Mouse (Mus musculus) left cerebral cortex, postnatal 14 days (tissue): ENCODE results near the gene Tmco1. TPM values are rescaled to one million over a fixed set of nuclear protein-coding genes. Genes with fewer than 3 reads are reported as not detected.

Experiments used
- DNase-seq, 2 experiments: peaks; one replicate each; pipeline ENCODE4 v3.0.0; 2021 to 2022; ENCODE audit warnings: low spot score in 2 of 2, mixed read lengths in 1 of 2
- intact Hi-C: fragments of 180-260 bp; cut with DNase I; formaldehyde crosslinking; loops from one replicate; pipeline ENCODE4 v1.15.1; 2025
- total RNA-seq, 2 experiments: library from RNA; stranded (reverse); gene quantifications; 2 replicates each; pipeline ENCODE4 v1.2.3; 2021

Gene Tmco1
- total RNA-seq, 2 experiments from 2014 or later: 44.0 to 46.4 TPM

DNA sequence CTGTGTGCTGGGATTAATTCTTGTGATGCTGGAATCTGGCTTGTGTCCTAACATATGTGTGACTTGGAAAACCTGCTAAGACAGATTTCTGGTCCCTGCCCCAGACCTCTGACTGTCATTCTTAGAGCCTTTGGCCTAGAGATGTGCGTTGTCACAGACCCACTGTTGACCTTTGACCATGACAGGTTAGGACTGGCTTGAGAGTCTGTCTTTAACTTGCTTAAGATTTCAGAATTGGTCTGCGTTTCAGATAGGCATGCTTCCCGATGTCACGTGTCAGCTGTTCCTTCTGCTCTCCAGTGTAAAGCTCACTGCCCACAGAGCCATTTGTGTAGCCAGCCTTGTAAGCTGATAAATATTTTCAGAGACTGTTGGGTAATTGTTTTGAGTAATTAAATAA, 54.6 kb downstream of the Tmco1 start:
- DNase-seq: no peak
- intact Hi-C loops: no loop called here

DNA sequence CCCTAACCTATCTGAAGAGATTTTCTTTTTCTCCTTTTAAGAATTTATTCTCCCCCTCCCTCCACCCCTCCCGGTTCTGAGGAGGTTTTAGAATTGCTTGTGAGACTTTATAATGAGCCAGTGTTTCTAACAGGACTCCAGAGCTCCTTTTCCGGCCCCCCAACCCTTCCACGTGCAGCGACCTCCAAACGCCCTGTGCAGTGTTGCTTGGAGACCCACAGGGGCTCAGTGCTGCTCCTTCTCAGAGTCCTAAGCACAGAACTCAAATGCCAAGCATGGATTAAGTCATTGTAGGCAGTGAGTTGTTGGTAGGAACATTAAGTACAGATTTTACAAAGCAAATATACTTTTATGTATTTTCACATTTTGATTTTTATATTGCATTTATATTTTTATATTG, 55.1 kb downstream of the Tmco1 start:
- intact Hi-C loops: no loop called here
- no peak for DNase-seq

DNA sequence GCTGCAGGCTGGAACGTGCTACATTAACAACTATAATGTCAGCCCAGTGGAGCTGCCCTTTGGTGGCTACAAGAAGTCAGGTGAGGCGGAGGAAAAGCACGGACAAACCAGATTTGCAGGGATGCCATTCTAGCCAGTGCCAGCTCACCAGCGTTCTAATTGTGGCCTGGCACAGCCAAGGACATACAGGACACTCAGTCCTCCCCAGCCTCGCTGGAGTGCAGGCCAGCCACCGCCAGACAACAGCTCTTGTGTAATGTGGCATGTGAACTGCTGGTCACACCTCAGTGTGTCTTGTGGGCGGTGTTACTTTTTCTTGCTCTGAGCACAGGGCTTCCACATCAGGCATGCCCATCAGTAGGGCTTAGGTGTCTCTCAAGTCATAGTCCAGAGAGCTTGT, 57.6 kb downstream of the Tmco1 start:
- intact Hi-C loops: no loop called here
- no peak for DNase-seq

DNA sequence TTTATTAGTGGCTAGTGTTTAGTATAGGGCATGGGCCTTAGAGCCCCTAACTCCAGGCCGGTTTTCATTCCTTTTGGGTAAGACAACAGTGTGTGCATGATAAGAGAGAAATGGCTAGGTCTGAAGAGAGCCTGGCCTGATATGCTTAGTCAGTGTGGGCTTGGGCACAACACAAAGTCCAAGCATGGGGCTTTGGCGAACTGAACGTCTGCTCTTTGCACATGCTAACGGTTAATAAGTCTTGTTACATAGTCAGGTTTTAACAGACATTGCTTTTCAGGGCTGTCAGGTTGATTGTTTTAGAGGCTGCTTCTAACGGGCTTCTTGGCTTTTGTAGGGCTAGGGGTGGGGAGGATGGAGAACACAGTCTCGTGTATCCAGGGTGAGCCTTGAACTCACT, 58.4 kb downstream of the Tmco1 start:
- intact Hi-C loops: no loop called here
- DNase-seq: no peak

DNA sequence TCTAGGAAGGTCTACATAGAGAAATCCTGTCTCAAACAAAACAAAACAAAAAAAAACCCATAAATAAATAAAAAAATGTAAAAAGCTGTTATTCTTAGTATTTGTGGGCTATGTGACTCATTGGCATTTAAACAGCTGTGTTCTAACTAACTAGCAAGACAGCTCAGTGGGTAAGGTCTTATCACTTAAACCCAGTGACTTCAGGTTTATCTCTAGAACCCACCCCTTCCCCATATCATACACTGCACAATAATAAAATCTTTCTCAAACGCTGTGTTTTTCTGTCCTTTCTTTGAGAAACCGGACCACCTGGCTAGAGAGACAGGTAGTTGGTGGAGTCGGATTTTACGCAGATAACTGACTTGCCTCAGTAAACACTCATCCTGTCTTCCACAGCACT, 59.8 kb downstream of the Tmco1 start:
- no peak for DNase-seq
- intact Hi-C loops: no loop called here

DNA sequence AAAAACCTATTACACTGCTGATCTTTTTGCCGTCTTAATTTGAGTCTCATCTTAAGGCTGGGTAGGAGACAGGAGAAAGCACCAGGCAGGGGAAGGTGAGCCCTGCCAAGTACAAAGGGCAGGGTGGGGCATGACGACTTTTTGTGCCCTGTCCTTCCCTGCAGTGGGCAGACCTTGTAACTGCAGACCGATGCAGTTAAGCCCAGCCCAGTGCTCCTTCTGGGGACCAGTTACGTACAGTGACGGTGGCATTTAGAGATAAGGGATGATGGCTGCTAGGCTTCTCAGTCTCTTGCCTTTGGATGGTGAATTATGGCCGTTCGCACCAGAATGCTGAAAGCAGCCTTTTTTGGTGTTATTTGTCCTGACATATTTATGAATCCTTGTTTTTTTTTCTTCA, 60.3 kb downstream of the Tmco1 start:
- intact Hi-C loops: no loop called here
- no peak for DNase-seq

DNA sequence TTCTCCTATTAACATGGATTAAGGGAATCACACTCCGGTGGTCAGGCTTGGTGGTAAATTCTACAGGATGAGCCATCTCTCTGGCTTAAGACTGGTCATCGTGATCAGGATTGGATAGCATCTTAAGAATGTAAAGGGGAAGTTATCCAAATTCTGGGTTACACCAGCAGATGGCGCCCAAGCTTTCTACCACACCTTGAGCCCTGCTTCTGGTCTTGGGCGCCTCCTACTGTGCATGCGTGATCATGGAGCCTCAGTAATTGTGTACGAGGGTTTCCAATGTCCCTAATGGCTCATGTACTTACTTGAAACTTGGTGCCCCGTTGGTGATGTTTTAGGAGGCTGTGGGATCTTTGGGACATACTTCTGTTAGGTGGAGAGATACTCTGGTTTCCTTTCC, 61.7 kb downstream of the Tmco1 start:
- DNase-seq: peak; percentile 88 to 94
- intact Hi-C loops: no loop called here

DNA sequence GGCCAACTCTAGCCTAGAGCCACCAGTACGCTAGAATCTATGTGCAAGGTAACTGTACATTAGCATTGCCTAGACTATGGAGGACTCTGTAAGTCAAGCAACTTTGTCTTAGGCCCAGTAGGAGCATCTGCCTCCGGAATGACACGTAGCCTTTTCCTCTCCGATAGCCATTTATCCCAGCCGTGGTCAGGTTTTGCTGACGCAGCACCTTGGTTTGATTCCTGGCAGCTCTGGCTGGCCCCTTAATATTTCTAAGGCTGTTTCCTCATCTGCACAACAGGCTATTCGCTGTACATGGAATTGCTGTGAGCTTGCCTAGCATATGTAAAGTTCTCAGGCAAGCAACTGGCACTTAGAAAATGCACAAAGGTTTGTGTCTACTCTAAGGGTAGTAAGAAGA, 64.6 kb downstream of the Tmco1 start:
- intact Hi-C loops: no loop called here
- no peak for DNase-seq

DNA sequence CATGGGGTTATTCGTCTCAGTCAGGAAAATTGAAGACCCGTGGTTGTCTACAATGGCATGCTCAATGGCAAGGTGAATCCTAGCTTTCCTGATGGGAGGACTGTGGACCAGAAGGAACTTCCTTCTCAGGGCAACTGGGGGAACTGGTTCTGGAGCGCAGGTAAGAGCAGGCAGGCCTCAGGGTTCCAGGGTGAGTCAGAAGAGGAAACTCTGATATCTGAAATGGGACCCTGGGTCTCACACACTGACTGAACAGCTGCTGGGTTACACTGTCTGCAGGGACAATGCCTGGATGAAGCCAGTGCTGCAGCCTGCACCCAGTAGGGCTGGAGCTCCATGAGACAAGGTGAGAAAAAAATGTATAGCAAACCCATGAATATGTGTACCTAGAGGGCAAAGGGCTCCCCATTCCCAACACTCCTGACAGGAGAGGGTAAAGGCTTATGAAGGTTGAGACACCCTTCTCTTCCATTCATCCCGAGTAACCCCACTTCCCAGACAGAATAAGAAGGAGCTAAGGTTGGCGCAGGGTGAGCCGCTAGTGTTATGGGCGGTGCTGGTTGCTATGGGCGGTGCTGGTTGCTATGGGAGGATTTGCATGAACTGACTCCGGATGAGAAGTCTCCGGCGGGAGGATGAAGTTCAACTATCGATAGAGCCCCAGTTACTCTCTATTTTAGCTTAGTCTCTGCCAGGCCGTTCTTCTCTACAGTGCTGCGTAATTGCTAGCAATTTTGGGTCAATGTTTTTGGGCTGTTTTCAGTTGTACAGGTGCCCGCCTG, 66.0 kb downstream of the Tmco1 start:
- intact Hi-C loops: no loop called here
- DNase-seq: no peak

DNA sequence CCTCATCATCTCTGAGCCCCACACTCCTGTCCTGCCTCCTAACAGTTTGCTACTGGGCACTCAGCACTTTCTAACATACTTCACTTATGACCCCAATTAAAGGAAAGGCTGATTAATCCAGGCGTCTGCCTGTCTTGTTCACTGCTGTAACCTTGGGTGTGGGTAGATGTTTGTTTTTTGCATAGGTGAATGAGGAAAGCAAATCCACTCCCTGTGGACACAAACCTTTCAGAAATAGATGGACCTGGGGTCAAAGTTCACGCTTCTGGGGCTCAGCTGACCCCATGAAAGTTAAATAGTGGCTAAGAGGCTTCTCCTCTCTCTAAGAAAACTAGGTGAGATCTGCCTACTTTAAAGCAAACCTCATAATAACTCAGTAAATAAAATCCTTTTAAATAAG, 66.8 kb downstream of the Tmco1 start:
- intact Hi-C loops: no loop called here
- no peak for DNase-seq

DNA sequence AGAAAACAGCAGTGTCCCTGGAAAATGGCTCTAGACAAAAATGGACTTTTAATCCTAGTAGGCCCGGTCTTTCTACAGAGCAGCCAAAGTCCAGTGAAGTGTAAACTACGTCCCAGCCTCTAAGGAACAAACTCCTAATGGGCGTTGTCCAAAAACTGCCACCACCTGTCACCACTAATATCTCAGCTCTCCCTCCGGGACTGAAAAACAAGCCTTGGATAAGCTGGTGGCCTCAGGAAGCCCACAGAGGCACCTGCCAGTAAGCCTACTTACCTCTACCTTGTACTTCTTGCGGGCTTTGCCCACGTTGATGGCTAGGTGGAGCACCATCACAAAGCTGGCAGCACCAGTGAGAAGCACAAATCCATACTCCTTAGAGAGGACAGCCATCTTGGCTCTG, 69.8 kb downstream of the Tmco1 start:
- DNase-seq: no peak
- intact Hi-C loops: no loop called here

DNA sequence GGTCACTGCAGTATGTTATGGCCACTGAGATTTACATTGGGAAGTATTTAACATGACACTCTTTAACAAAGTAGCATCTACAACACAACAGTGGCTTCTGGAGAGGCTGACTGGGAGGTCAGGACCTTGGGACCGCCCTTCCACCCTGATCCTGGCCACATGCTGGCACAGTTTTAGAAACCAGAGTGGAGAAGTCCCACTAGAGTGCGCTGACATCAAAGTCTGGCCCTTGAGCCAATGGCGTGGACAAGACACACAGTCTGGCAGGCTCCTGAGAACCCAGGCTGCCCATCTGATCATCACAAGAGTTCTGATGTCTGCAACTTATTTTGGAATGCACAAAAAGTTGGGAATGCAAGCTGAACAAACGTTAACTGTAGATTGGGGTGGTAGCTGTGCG, 71.6 kb downstream of the Tmco1 start:
- intact Hi-C loops: no loop called here
- DNase-seq: no peak

DNA sequence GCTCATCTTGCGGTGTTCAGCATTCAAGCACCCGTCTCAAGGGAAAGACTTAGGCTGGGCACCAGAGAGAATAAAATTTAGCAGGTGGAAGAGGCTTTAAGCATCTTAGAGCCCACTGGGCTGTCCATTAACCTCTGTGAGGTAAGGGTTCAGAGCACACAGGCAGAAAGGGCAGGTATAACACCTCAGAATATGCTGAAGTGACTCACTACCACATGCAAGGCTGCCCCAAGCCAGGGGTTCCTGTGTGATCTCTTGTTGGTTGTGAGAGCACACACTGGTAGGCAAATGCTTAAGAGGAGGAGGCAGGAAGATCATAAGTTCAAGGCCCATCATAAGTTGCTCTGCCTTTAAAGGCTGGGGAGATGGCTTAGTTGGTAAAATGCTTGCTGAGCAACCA, 72.0 kb downstream of the Tmco1 start:
- DNase-seq: no peak
- intact Hi-C loops: no loop called here

DNA sequence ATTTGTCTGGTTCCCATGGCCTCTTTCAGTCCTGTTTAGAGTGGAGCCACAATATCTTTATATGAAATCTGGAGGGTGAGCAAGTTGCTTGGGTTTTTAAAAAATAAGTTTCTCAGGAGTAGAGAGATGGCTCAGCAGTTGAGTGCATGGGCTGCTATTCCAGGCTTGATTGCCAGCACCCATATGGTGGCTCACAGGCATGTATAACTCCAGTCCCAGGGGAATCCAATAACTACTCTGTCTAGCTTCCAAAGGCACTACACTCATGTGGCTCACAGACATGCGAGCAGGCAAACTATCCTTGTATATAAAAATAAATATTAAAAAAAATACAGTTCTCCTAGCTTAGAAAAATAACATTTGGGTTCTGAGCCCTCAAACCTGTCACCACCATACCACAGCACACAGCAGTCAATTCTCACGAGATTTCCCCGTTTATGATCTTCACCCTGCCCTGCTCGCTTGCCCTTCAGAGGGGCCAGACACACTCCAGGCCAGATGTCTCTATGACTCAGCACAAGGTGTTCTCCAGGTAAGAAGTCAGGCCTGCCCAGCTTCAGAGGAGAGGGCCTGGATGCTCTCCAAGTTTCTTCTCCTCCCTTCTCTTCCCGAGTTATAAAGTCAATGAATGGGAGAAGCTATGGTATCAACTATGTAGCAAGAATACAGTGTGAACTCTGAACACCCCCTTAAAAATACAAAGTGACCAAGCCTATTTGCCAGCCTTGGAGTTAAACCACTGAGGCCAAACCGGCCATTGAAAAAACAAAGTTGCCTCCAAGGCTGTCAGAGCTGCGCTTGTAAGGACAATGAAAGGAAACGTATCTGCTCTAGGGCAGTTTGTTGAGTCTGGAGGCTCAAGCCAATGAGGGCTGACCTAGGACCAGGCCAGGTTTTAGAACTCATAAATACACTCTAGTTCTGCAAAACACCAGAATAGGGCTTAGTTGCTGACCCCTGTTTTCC, 73.2 kb downstream of the Tmco1 start:
- DNase-seq: no peak
- intact Hi-C loops: no loop called here

DNA sequence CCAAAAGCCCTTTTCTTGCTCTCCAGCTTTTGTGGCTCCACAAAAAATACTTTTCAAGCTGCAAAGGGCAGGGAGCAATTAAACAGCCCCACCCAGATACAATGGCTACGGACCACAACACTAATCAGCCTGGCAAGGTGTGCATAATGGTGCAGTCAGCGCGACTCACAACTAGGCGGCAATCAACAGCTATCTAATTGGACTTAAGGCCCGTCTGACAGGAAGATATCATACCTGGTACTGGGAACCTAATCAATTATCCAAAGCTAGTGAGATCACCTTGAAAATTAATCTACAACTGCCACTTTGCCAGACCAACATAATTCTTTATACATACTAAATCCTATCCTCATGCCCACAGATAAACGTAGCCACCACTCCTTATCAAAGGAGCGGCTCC, 74.1 kb downstream of the Tmco1 start:
- intact Hi-C loops: no loop called here
- DNase-seq: no peak

DNA sequence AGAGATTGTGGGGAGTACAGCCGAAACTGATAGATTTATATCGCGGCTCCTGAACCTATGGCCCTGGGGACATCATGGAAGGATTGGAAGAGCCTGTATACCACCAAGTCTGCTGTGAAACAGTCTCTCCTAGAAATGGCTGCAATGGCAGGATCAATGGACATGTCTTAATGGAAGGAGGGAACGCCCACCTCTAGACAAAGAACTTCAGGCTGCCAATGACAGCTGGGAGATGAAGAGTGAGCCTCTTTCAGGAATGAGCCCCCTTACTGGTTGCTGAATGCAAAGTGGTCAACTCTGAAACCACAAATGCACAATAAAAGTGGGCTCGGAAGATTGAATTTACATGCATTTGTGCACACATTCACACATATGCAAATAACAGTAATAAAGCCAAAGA, 74.6 kb downstream of the Tmco1 start:
- no peak for DNase-seq
- intact Hi-C loops: no loop called here

DNA sequence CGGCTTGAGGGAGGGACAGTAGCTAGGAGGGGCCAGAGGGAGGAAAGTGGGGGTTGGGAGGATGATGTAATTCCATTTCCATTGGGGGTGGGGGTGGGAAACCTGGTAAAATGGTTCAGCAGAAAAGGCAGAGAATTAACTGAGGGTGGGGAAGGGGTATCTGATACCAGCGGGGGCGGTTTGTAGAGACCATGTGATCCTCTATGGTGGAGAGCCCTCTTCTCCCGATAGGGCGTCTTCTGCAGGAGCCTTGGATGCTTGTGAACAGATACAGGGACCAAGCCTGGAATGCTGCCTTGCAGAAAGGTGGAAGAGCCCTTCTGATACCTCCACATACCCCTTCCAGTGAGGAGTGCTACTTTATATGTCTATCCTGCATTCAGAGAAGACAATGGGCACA, 75.0 kb downstream of the Tmco1 start:
- intact Hi-C loops: no loop called here
- DNase-seq: no peak
